Mouse (Mus musculus): ENCODE measurements around the gene Dus3l. TPM values are rescaled to one million over a fixed set of nuclear protein-coding genes. Genes with fewer than 3 reads are reported as not detected.

Dus3l gene
- polyA plus RNA-seq, 1 experiment from 2014 or later = 99.9 TPM

DNA sequence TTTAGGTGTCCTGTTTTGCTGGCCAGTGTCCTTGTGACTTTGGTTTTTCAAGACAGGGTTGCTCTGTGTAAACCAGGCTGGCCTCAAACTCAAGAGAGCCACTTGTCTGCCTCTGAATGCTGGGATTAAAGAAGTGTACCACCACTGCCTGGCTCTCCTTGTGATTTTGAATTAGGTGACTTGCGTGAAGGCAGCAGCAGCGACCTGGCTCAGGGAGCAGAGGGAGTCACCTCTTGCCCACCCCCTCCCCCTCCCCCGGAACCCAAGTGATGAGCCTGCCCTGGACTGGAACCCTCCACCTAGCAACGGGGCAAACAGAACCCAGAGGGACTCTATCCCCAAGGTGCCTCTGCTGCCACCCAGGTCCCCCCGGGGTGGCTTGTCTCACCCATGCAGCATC is 5.4 kb downstream of the Dus3l start, which contains the start of gene Prr22:
Gene Prr22, plus strand, starts transcription at position 301 of the 400 bp plus-strand sequence.
- H3K4me1 ChIP-seq (ENCODE audit: control insufficient read depth, insufficient read depth, low read depth, low read length) = peaks cover 6% of the 10 kb centered on the region
- H3K4me2 ChIP-seq (ENCODE audit: low read length) = no peak within 1 kb of the TSS
- no peaks in the 10 kb centered on the region for H3K27me3 ChIP-seq (replicated peaks; ENCODE audit: control insufficient read depth, insufficient read depth, low read length)
- H3K4me3 ChIP-seq (ENCODE audit: low read length) = no peak within 1 kb of the TSS
- WGBS = 91% methylated on average over 5 of the region's 5 CpGs
- H3K9me3 ChIP-seq (ENCODE audit: control insufficient read depth, low read length) = no peaks in the 10 kb centered on the region
- H3K27ac ChIP-seq (ENCODE audit: low read depth, low read length) = no peak within 1 kb of the TSS
- ATAC-seq = no peak
- peaks cover 35% of the 10 kb centered on the region for H3K36me3 ChIP-seq (ENCODE audit: control insufficient read depth, insufficient read depth, low read length)
- H3K9ac ChIP-seq (ENCODE audit: low read depth, low read length) = no peak within 1 kb of the TSS

DNA sequence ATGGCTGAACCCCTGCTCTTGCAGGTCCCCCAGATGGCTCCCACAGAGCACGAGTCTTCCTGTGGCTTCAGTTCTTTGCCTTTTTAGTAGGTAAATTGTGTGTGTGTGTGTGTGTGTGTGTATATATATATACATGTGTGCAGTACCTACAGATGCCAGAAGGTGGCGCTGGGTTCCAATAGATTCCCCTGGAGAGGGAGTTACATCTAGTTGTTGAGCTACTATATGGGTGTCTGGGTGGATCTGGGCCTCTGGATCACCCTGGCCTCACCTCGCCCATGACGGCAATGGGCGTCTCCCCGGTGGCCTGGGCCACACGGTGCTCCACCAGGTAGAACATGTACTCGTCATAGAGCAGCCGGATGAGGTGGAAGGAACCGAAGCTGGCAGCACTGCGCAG is 13.0 kb downstream of the Dus3l start:
- no peaks in the 10 kb centered on the region for H3K9me3 ChIP-seq (ENCODE audit: control insufficient read depth, low read length)
- 95% methylated on average over 11 of the region's 11 CpGs for WGBS
- ATAC-seq = no peak
- no peak overlapping the region for H3K27ac ChIP-seq (ENCODE audit: low read depth, low read length)
- no peaks in the 10 kb centered on the region for H3K36me3 ChIP-seq (ENCODE audit: control insufficient read depth, insufficient read depth, low read length)
- H3K4me3 ChIP-seq (ENCODE audit: low read length) = no peak overlapping the region
- no peak overlapping the region for H3K9ac ChIP-seq (ENCODE audit: low read depth, low read length)
- no peak overlapping the region for H3K4me2 ChIP-seq (ENCODE audit: low read length)
- H3K27me3 ChIP-seq (replicated peaks; ENCODE audit: control insufficient read depth, insufficient read depth, low read length) = no peaks in the 10 kb centered on the region
- H3K4me1 ChIP-seq (ENCODE audit: control insufficient read depth, insufficient read depth, low read depth, low read length) = no peaks in the 10 kb centered on the region

DNA sequence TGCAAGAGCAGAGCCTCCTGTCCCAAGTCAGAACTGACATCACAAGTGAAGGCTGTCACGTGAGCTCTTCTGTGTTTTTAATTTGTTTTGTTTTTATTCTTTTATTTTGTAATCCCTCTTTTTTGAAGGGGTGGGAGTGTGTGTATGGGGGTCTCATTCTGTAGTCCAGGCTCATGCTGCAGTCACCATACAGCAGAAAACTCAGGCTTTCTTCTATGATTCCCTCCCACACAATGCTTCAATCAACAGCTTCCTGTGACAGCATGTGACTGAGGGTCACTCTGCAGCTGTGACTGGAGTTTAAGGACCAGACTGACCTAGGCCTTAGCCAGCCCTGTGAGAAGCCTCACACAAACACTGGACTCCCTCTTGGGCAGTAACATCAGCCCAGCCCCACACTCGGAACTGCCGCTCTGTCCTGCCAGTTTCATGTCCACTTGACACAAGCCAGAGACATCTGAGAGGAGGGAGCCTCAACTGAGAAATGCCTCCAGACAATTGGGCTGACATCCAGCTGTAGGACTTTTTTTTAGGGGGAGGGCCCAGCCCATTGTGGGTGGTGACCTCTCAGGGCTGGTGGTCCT is 14.3 kb downstream of the Dus3l start:
- Histone ChIP-seq H3K27me3 (replicated peaks; ENCODE audit: control insufficient read depth, insufficient read depth, low read length) (no peaks in the 10 kb centered on the region), H3K27ac (ENCODE audit: low read depth, low read length) (no peak overlapping the region), H3K4me3 (ENCODE audit: low read length) (no peak overlapping the region), H3K9ac (ENCODE audit: low read depth, low read length) (no peak overlapping the region), H3K4me2 (ENCODE audit: low read length) (no peak overlapping the region), H3K9me3 (ENCODE audit: control insufficient read depth, low read length) (no peaks in the 10 kb centered on the region), H3K4me1 (ENCODE audit: control insufficient read depth, insufficient read depth, low read depth, low read length) (no peaks in the 10 kb centered on the region), H3K36me3 (ENCODE audit: control insufficient read depth, insufficient read depth, low read length) (no peaks in the 10 kb centered on the region)
- 51% methylated on average over 3 of the region's 3 CpGs for WGBS
- ATAC-seq = no peak

- Histone ChIP-seq H3K9ac (ENCODE audit: low read depth, low read length) (no peak overlapping the region), H3K36me3 (ENCODE audit: control insufficient read depth, insufficient read depth, low read length) (no peaks in the 10 kb centered on the region), H3K4me1 (ENCODE audit: control insufficient read depth, insufficient read depth, low read depth, low read length) (no peaks in the 10 kb centered on the region), H3K27ac (ENCODE audit: low read depth, low read length) (no peak overlapping the region), H3K4me3 (ENCODE audit: low read length) (no peak overlapping the region), H3K9me3 (ENCODE audit: control insufficient read depth, low read length) (no peaks in the 10 kb centered on the region), H3K4me2 (ENCODE audit: low read length) (no peak overlapping the region), H3K27me3 (replicated peaks; ENCODE audit: control insufficient read depth, insufficient read depth, low read length) (no peaks in the 10 kb centered on the region)
- WGBS = 84% methylated on average over 13 of the region's 13 CpGs
- ATAC-seq = no peak
These were observed 15.9 kb downstream of the Dus3l start for GRCm38 (mm10) chr17:56780291-56780978.

DNA sequence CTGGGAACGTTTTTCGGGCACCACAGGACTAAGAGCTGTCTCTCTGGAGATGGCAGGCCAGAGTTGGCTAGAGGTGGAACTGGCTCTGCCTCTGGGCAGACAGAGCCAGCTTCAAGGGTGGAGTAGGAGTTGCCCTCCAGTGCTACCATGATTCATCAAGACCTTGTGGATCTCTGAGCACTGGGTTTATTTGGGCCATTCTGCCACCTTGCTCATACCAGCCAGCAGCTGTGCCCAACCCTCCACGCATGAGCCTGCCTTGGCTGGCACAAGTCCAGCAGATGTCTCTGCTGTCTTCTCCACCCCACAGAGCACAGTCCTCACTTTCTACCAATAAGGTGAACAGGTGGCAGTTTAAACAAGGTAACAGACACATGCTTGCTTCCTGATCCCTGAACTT is 24.3 kb downstream of the Dus3l start:
- 80% methylated on average over 3 of the region's 3 CpGs for WGBS
- no peak for ATAC-seq
- no peaks in the 10 kb centered on the region for H3K27me3 ChIP-seq (replicated peaks; ENCODE audit: control insufficient read depth, insufficient read depth, low read length)

GRCm38 (mm10) chr17:56789286-56789685 is 24.7 kb downstream of the Dus3l start:
- no peak for ATAC-seq
- no peaks in the 10 kb centered on the region for H3K36me3 ChIP-seq (ENCODE audit: control insufficient read depth, insufficient read depth, low read length)
- no peaks in the 10 kb centered on the region for H3K4me1 ChIP-seq (ENCODE audit: control insufficient read depth, insufficient read depth, low read depth, low read length)
- WGBS = 90% methylated on average over 6 of the region's 6 CpGs
- H3K9me3 ChIP-seq (ENCODE audit: control insufficient read depth, low read length) = no peaks in the 10 kb centered on the region
- no peak overlapping the region for H3K4me3 ChIP-seq (ENCODE audit: low read length)
- H3K27ac ChIP-seq (ENCODE audit: low read depth, low read length) = no peak overlapping the region
- H3K9ac ChIP-seq (ENCODE audit: low read depth, low read length) = no peak overlapping the region
- no peak overlapping the region for H3K4me2 ChIP-seq (ENCODE audit: low read length)
- H3K27me3 ChIP-seq (replicated peaks; ENCODE audit: control insufficient read depth, insufficient read depth, low read length) = no peaks in the 10 kb centered on the region

More for the DNA sequence above, 24.3 kb downstream of the Dus3l start:
- Histone ChIP-seq H3K36me3 (ENCODE audit: control insufficient read depth, insufficient read depth, low read length) (no peaks in the 10 kb centered on the region), H3K4me2 (ENCODE audit: low read length) (no peak overlapping the region), H3K27ac (ENCODE audit: low read depth, low read length) (no peak overlapping the region), H3K9ac (ENCODE audit: low read depth, low read length) (no peak overlapping the region), H3K4me3 (ENCODE audit: low read length) (no peak overlapping the region), H3K4me1 (ENCODE audit: control insufficient read depth, insufficient read depth, low read depth, low read length) (no peaks in the 10 kb centered on the region), H3K9me3 (ENCODE audit: control insufficient read depth, low read length) (no peaks in the 10 kb centered on the region)

- H3K9ac ChIP-seq (ENCODE audit: low read depth, low read length) = no peak overlapping the region
- no peak overlapping the region for H3K27ac ChIP-seq (ENCODE audit: low read depth, low read length)
- no peaks in the 10 kb centered on the region for H3K9me3 ChIP-seq (ENCODE audit: control insufficient read depth, low read length)
- no peak overlapping the region for H3K4me3 ChIP-seq (ENCODE audit: low read length)
- H3K4me2 ChIP-seq (ENCODE audit: low read length) = no peak overlapping the region
- no peaks in the 10 kb centered on the region for H3K27me3 ChIP-seq (replicated peaks; ENCODE audit: control insufficient read depth, insufficient read depth, low read length)
- ATAC-seq = no peak
- WGBS = 87% methylated on average over 3 of the region's 3 CpGs
- no peaks in the 10 kb centered on the region for H3K4me1 ChIP-seq (ENCODE audit: control insufficient read depth, insufficient read depth, low read depth, low read length)
- no peaks in the 10 kb centered on the region for H3K36me3 ChIP-seq (ENCODE audit: control insufficient read depth, insufficient read depth, low read length)
These were observed 28.0 kb downstream of the Dus3l start for GRCm38 (mm10) chr17:56792588-56792987.

DNA sequence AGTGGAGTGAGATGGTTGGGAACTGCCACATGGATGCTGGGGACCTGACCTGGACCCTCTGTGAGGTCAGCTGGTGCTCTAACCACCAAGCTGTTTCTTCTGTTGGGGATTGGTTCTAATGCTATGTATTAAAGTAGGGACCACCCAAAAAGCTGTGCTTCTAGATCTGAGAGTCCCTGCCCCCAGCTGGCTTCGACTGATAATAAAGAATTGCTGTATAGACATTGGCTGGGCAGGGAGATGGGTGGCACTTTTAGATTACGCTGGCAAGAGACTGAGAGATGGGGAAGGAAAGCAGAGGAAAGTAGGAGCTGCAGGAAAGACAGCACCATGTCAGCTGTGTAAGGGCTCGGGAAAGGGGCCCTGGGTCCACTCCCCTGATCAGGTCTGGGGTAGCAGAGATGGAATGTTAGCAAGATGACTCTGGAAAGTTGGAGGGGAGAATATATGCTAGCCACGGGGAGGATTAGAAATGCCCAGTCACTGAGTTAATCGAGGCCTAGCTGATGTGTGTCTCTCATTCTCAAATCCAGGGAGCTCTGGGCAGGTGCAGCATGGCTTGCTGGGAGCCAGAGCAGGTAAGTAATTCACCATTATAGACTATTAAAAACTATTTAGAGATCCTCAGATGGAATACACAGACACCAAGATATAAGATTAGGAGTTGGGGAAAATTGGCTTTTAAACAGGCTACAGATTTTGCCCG is 29.2 kb downstream of the Dus3l start:
- Histone ChIP-seq H3K27me3 (replicated peaks; ENCODE audit: control insufficient read depth, insufficient read depth, low read length) (no peaks in the 10 kb centered on the region), H3K36me3 (ENCODE audit: control insufficient read depth, insufficient read depth, low read length) (no peaks in the 10 kb centered on the region), H3K9ac (ENCODE audit: low read depth, low read length) (no peak overlapping the region), H3K4me3 (ENCODE audit: low read length) (no peak overlapping the region), H3K4me1 (ENCODE audit: control insufficient read depth, insufficient read depth, low read depth, low read length) (no peaks in the 10 kb centered on the region), H3K27ac (ENCODE audit: low read depth, low read length) (no peak overlapping the region), H3K9me3 (ENCODE audit: control insufficient read depth, low read length) (no peaks in the 10 kb centered on the region), H3K4me2 (ENCODE audit: low read length) (no peak overlapping the region)
- WGBS = 72% methylated on average over 6 of the region's 6 CpGs
- ATAC-seq = no peak

DNA sequence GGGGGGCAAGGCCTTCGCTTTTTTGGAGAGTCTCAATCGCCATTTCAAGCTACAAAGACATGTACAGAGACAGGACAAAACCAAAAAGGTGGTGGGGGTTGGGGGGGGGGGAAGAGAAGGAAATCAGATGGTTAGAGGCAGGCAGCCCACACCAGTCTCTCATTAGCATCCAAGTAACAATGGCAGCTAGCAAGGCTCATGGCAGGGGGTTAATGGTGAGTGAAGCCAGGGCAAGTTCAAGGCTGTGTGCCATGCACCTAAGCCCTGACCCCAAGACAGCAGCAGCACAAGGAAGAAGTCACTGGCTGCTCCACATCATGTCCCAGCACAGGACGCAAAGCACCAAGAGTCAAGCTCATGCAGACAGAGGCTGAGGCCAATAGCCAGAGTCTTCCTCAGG is 34.7 kb downstream of the Dus3l start:
- no peak overlapping the region for H3K27ac ChIP-seq (ENCODE audit: low read depth, low read length)
- no peaks in the 10 kb centered on the region for H3K36me3 ChIP-seq (ENCODE audit: control insufficient read depth, insufficient read depth, low read length)
- no peaks in the 10 kb centered on the region for H3K9me3 ChIP-seq (ENCODE audit: control insufficient read depth, low read length)
- 81% methylated on average over 3 of the region's 3 CpGs for WGBS
- H3K4me2 ChIP-seq (ENCODE audit: low read length) = no peak overlapping the region
- no peak overlapping the region for H3K4me3 ChIP-seq (ENCODE audit: low read length)
- H3K4me1 ChIP-seq (ENCODE audit: control insufficient read depth, insufficient read depth, low read depth, low read length) = no peaks in the 10 kb centered on the region
- no peak for ATAC-seq
- no peak overlapping the region for H3K9ac ChIP-seq (ENCODE audit: low read depth, low read length)
- H3K27me3 ChIP-seq (replicated peaks; ENCODE audit: control insufficient read depth, insufficient read depth, low read length) = no peaks in the 10 kb centered on the region

Data from hindbrain, embryonic 16.5 days (tissue).